Mouse (Mus musculus) MEL (cell line): ENCODE data around the gene Stk39.

ENCODE experiments used
- CTCF ChIP-seq, 3 experiments: IDR thresholded peaks in 2 of 3; conservative IDR thresholded peaks in 1 of 3; 2 replicates each; pipeline ENCODE4 v1.5.1; 2011 to 2012; ENCODE audit warnings: low read length in 3 of 3, low read depth in 2 of 3, mild to moderate bottlenecking in 2 of 3, improper control_type of control experiment in 1 of 3, inconsistent platforms in 1 of 3, mixed read lengths in 1 of 3, moderate library complexity in 1 of 3; ENCODE audit not compliant: control insufficient read depth in 1 of 3, insufficient read depth in 1 of 3, poor library complexity in 1 of 3, severe bottlenecking in 1 of 3
- ELF1 ChIP-seq: IDR thresholded peaks from 2 replicates; pipeline ENCODE4 v1.6.1; 2014; ENCODE audit warnings: low read depth, mild to moderate bottlenecking, inconsistent platforms, low read length, improper control_type of control experiment, moderate library complexity
- EP300 ChIP-seq, 2 experiments: IDR thresholded peaks; 2 replicates each; pipeline ENCODE4 v1.6.1; 2011; ENCODE audit warnings: improper control_type of control experiment in 2 of 2, low read length in 2 of 2, low read depth in 1 of 2, mild to moderate bottlenecking in 1 of 2
- GATA1 ChIP-seq: IDR thresholded peaks from 2 replicates; pipeline ENCODE4 v1.6.1; 2011; ENCODE audit warnings: low read depth, low read length, improper control_type of control experiment
- JUND ChIP-seq: IDR thresholded peaks from 2 replicates; pipeline ENCODE4 v1.6.1; 2011; ENCODE audit warnings: low read depth, mild to moderate bottlenecking, improper control_type of control experiment, low read length
- MYC ChIP-seq: IDR thresholded peaks from 2 replicates; pipeline ENCODE4 v1.6.1; 2011; ENCODE audit warnings: low read depth, mild to moderate bottlenecking, low read length, improper control_type of control experiment, moderate library complexity
- NELFE ChIP-seq: IDR thresholded peaks from 2 replicates; pipeline ENCODE4 v1.6.1; 2011; ENCODE audit warnings: low read depth, low read length, improper control_type of control experiment
- NRF1 ChIP-seq: IDR thresholded peaks from 2 replicates; pipeline ENCODE4 v1.6.1; 2014; ENCODE audit warnings: low read depth, mild to moderate bottlenecking, inconsistent platforms, low read length, improper control_type of control experiment, moderate library complexity; ENCODE audit not compliant: poor library complexity, insufficient read depth, severe bottlenecking
- POLR2A ChIP-seq, 2 experiments: IDR thresholded peaks; 2 replicates each; pipeline ENCODE4 v1.6.1; 2011 to 2012; ENCODE audit warnings: low read length in 2 of 2, mild to moderate bottlenecking in 2 of 2, control low read depth in 1 of 2, improper control_type of control experiment in 1 of 2, low read depth in 1 of 2, moderate library complexity in 1 of 2; ENCODE audit not compliant: control insufficient read depth in 1 of 2, insufficient read depth in 1 of 2, poor library complexity in 1 of 2
- POLR2AphosphoS2 ChIP-seq: IDR thresholded peaks from 2 replicates; pipeline ENCODE4 v1.6.1; 2011; ENCODE audit warnings: low read length, improper control_type of control experiment
- USF2 ChIP-seq, 2 experiments: IDR thresholded peaks; 2 replicates each; pipeline ENCODE4 v1.6.1; 2011 to 2012; ENCODE audit warnings: improper control_type of control experiment in 2 of 2, low read length in 2 of 2, borderline replicate concordance in 1 of 2, inconsistent platforms in 1 of 2, low read depth in 1 of 2, mild to moderate bottlenecking in 1 of 2; ENCODE audit not compliant: insufficient read depth in 1 of 2

DNA sequence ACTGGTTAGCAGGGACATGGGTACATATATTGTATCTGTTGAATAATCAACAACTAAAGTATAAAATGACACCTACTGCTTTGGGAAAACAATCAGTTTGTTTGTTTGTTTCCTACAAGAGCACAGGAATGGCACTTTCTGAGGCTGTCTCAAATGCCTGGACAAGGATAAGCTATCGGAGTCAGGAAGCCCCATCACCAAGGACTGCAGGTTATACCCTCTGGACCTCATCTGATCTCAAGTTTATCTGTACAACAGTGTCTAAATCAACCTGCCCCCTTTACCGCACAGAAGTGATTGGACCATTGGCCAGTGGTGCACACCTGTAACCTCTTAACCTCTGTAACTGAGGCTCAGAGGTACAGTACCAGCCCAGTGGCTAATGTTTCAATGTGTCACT is 211.2 kb downstream of the Stk39 start:
- TF ChIP-seq POLR2A (IDR thresholded peaks at IDR 0.05; ENCODE audit: control insufficient read depth in 1 of 2, insufficient read depth in 1 of 2, low read depth in 1 of 2, low read length in 2 of 2, poor library complexity in 1 of 2) (no peak), MYC (no peak), NELFE (no peak), EP300 (IDR thresholded peaks at IDR 0.05; ENCODE audit: low read depth in 1 of 2, low read length in 2 of 2) (no peak), CTCF (IDR thresholded peaks at IDR 0.05 in 2 of 3, conservative IDR thresholded peaks at IDR 0.05 in 1 of 3; ENCODE audit: control insufficient read depth in 1 of 3, insufficient read depth in 1 of 3, low read depth in 2 of 3, low read length in 3 of 3, poor library complexity in 1 of 3, severe bottlenecking in 1 of 3) (no peak), NRF1 (no peak), POLR2AphosphoS2 (no peak), JUND (no peak), GATA1 (no peak), USF2 (IDR thresholded peaks at IDR 0.05; ENCODE audit: borderline replicate concordance in 1 of 2, insufficient read depth in 1 of 2, low read depth in 1 of 2, low read length in 2 of 2) (no peak), ELF1 (no peak)
